Mouse (Mus musculus) kidney, postnatal 0 days (tissue): ENCODE measurements around the gene 4930432K21Rik. TPM values are rescaled to one million over a fixed set of nuclear protein-coding genes. Genes with fewer than 3 reads are reported as not detected.

Experiments
- ATAC-seq: fragments of 200-750 bp; cut with Nextera tagmentation; replicated peaks from 2 replicates; pipeline ENCODE4 v1.8.0; 2017; ENCODE audit warnings: low read depth, moderate number of reproducible peaks, moderate TSS enrichment, moderate library complexity; ENCODE audit not compliant: low FRiP score
- DNase-seq: peaks from one replicate; pipeline ENCODE4 v3.0.0-alpha.2; 2016; ENCODE audit warnings: low spot score
- H3K27ac ChIP-seq: fragments of 300-500 bp; sonication (generic); 2 replicates; pipeline ENCODE4 v1.5.1; 2014; ENCODE audit warnings: mild to moderate bottlenecking
- H3K27me3 ChIP-seq: fragments of 300-500 bp; sonication (generic); 2 replicates; pipeline ENCODE4 v1.6.1; 2014; ENCODE audit warnings: low read length, mixed read lengths; ENCODE audit not compliant: insufficient read depth
- H3K36me3 ChIP-seq: fragments of 300-500 bp; sonication (generic); 2 replicates; pipeline ENCODE4 v1.6.1; 2014; ENCODE audit warnings: low read length, mixed read lengths; ENCODE audit not compliant: insufficient read depth
- H3K4me1 ChIP-seq: fragments of 300-500 bp; sonication (generic); replicated peaks from 2 replicates; pipeline ENCODE4 v1.6.1; 2014; ENCODE audit warnings: antibody characterized with exemption, low read length, mixed read lengths; ENCODE audit not compliant: insufficient read depth
- H3K4me2 ChIP-seq: fragments of 300-500 bp; sonication (generic); 2 replicates; pipeline ENCODE4 v1.6.1; 2014; ENCODE audit warnings: mild to moderate bottlenecking, low read length, moderate library complexity, mixed read lengths
- H3K4me3 ChIP-seq: fragments of 300-500 bp; sonication (generic); replicated peaks from 2 replicates; pipeline ENCODE4 v1.5.1; 2014; ENCODE audit warnings: low read depth, low read length
- H3K9ac ChIP-seq: fragments of 300-500 bp; sonication (generic); 2 replicates; pipeline ENCODE4 v1.6.1; 2014; ENCODE audit warnings: low read depth, low read length
- H3K9me3 ChIP-seq: fragments of 300-500 bp; sonication (generic); replicated peaks from 2 replicates; pipeline ENCODE4 v1.6.1; 2016; ENCODE audit warnings: low read length, inconsistent platforms, mixed read lengths
- CTCF ChIP-seq: IDR thresholded peaks from 2 replicates; pipeline ENCODE4 v1.5.1; 2016; ENCODE audit warnings: antibody characterized with exemption, low read depth, mild to moderate bottlenecking, moderate library complexity
- WGBS: fragments of 180-500 bp; shearing (Covaris S2); extraction: QIAGEN DNeasy Blood & Tissue Kit; methylation state at CpG from one replicate; pipeline ENCODE4 v1.1.7; 2014; 5-methylcytosine and 5-hydroxymethylcytosine counted together
- polyA plus RNA-seq: library from polyadenylated mRNA; unstranded; fragments of >200 nt; fragmentation: Nextera tagmentation; extraction: Ambion mirVana; gene quantifications from 2 replicates; pipeline ENCODE4 v1.2.1, GENCODE M21; 2015

The 4930432K21Rik gene
- polyA plus RNA-seq, 1 experiment from 2014 or later, result 1.3 TPM

DNA sequence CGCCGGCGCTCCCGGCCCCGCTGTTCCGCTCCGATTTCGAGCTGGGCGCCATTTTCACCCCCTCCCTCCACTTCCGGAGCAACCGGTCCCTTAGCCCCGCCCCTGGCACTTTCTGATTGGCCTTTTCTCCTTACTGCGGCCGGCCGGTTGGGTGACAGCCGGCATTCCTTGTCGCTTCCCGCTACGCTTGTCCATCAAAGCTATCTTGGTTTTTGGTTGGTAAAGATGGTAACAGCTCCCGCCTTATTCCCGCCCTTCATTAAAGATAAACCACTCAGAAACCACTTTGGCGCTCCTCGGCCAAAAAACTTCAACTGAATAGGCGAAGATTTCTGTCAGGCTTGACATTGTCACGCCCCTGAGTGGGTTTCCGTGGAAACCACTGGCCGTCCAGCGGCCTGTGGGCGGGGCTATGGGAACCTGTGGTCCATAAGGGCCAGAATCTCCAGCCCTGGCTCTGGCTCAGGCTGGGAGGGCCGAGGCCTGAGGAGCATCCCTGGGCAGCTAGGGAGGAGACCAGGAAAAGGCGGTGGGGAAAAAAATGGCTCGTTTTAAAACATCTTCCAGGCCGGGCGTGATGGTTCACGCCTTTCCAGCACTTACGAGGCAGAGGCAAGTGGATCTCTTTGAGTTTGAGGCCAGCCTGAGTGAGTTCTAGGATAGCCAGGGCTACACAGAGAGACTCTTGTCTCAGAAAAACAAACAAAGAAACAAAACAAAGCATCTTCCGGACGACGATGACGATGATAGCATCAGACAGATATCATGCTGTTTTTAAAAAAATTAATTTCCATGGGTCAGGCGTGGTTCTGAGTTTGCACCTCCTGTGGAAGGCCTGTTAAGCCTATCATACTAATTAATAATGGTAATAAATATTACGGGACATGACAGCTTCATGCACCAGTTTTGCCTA is 42.9 kb upstream of the 4930432K21Rik start, which contains the start of gene Dcaf15:
Dcaf15 (minus strand) TSS at position 72 of the 913 bp plus-strand sequence.
- no peaks in the 10 kb centered on the region for H3K36me3 ChIP-seq
- H3K9me3 ChIP-seq, result no peaks in the 10 kb centered on the region
- 7% methylated on average over 42 of the region's 42 CpGs for whole genome bisulfite sequencing
- peak within 1 kb of the TSS; percentile 77 for H3K9ac ChIP-seq
- DNase-seq (peak; percentile 100), ATAC-seq (peak; percentile 95)
- no peak for TF ChIP-seq CTCF
- H3K27me3 ChIP-seq, result no peaks in the 10 kb centered on the region
- H3K4me3 ChIP-seq, result peak within 1 kb of the TSS; percentile 73
- H3K27ac ChIP-seq, result peak within 1 kb of the TSS; percentile 86
- H3K4me2 ChIP-seq, result peak within 1 kb of the TSS; percentile 76
- H3K4me1 ChIP-seq, result peaks cover 14% of the 10 kb centered on the region

GRCm38 (mm10) chr8:84105676-84106075 is 42.1 kb upstream of the 4930432K21Rik start:
- WGBS, result 71% methylated on average over 2 of the region's 2 CpGs
- H3K4me3 ChIP-seq, result no peak overlapping the region
- no peak for ATAC-seq
- no peak overlapping the region for H3K9ac ChIP-seq
- no peaks in the 10 kb centered on the region for H3K27me3 ChIP-seq
- H3K27ac ChIP-seq, result no peak overlapping the region
- no peaks in the 10 kb centered on the region for H3K9me3 ChIP-seq
- no peak for TF ChIP-seq CTCF
- no peaks in the 10 kb centered on the region for H3K36me3 ChIP-seq
- no peak overlapping the region for H3K4me2 ChIP-seq
- no peak for DNase-seq
- peaks cover 14% of the 10 kb centered on the region for H3K4me1 ChIP-seq

- ATAC-seq (no peak), DNase-seq (no peak)
- Histone ChIP-seq H3K27me3 (no peaks in the 10 kb centered on the region), H3K4me3 (no peak overlapping the region), H3K4me2 (no peak overlapping the region), H3K4me1 (peaks cover 14% of the 10 kb centered on the region), H3K9me3 (no peaks in the 10 kb centered on the region), H3K27ac (no peak overlapping the region), H3K9ac (no peak overlapping the region), H3K36me3 (no peaks in the 10 kb centered on the region)
- TF ChIP-seq CTCF, result no peak
- 92% methylated on average over 6 of the region's 6 CpGs for WGBS
Measured at GRCm38 (mm10) chr8:84106216-84107040, 41.4 kb upstream of the 4930432K21Rik start.

DNA sequence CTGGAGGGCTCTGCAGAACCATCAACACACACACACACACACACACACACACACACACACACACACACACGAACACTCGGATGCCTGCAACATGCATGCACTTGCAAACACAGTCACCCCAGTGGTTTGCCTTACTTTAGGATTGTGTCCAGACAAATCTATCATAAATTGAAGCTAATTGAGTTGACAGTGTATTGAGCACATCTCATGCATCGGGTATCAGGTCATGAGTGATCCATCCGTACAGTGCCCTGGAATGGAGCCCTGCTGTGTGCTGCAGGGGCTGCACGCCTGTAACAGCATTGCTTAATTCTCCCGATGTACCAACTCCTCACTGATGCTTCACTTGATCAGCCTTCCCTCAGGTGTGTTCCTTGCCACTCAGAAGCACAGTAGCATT is 32.2 kb upstream of the 4930432K21Rik start:
- DNase-seq, result no peak
- Histone ChIP-seq H3K4me3 (no peak overlapping the region), H3K9me3 (no peaks in the 10 kb centered on the region), H3K27me3 (no peaks in the 10 kb centered on the region), H3K4me2 (no peak overlapping the region), H3K4me1 (no peaks in the 10 kb centered on the region), H3K27ac (no peak overlapping the region), H3K9ac (no peak overlapping the region), H3K36me3 (no peaks in the 10 kb centered on the region)
- ATAC-seq, result no peak
- no peak for TF ChIP-seq CTCF
- WGBS, result 82% methylated on average over 6 of the region's 6 CpGs

- Histone ChIP-seq H3K4me2 (no peak overlapping the region), H3K9me3 (no peaks in the 10 kb centered on the region), H3K9ac (no peak overlapping the region), H3K4me1 (no peaks in the 10 kb centered on the region), H3K4me3 (no peak overlapping the region), H3K27ac (no peak overlapping the region), H3K36me3 (no peaks in the 10 kb centered on the region), H3K27me3 (no peaks in the 10 kb centered on the region)
- no peak for DNase-seq
- no peak for ATAC-seq
- WGBS, result 77% methylated on average over 3 of the region's 3 CpGs
- no peak for TF ChIP-seq CTCF
Measured at GRCm38 (mm10) chr8:84122151-84122550, 25.7 kb upstream of the 4930432K21Rik start.

GRCm38 (mm10) chr8:84125656-84126055 is 22.2 kb upstream of the 4930432K21Rik start, which contains the start of gene Podnl1:
TSS of gene Podnl1 (plus strand) at chr8:84125989.
- peak; percentile 34 for DNase-seq

More at GRCm38 (mm10) chr8:84125656-84126055, 22.2 kb upstream of the 4930432K21Rik start, which contains the start of gene Podnl1:
- H3K9me3 ChIP-seq, result no peaks in the 10 kb centered on the region
- no peak for TF ChIP-seq CTCF
- ATAC-seq, result 0 out of 2 replicates have a peak, but pooled peaks have one; percentile 33
- no peak within 1 kb of the TSS for H3K4me3 ChIP-seq
- no peaks in the 10 kb centered on the region for H3K36me3 ChIP-seq
- H3K4me2 ChIP-seq, result no peak within 1 kb of the TSS
- no peaks in the 10 kb centered on the region for H3K4me1 ChIP-seq
- 29% methylated on average over 9 of the region's 9 CpGs for WGBS
- no peaks in the 10 kb centered on the region for H3K27me3 ChIP-seq
- H3K27ac ChIP-seq, result no peak within 1 kb of the TSS
- no peak within 1 kb of the TSS for H3K9ac ChIP-seq
